Mouse (Mus musculus) left cerebral cortex, adult 18-20 months (tissue): ENCODE data around the gene Coro2b. TPM values are rescaled to one million over a fixed set of nuclear protein-coding genes. Genes with fewer than 3 reads are reported as not detected.

Source experiments
- total RNA-seq, 2 experiments: library from RNA; stranded (reverse); gene quantifications; 2 replicates each; pipeline ENCODE4 v1.2.3; 2021

Coro2b gene
- total RNA-seq, 2 experiments from 2014 or later = 162 to 174 TPM

Other genes with a start within 250 kb of the Coro2b start
- gene Anp32a, start 195.8 kb downstream of the Coro2b start, total RNA-seq = 100 to 1,000 TPM; 255 to 287 TPM
- gene Itga11, start 140.8 kb upstream of the Coro2b start, total RNA-seq = 1 to 10 TPM; 2.7 to 4.1 TPM